Mouse (Mus musculus) heart, postnatal 14 days (tissue): ENCODE results near the gene Dbp. TPM values are rescaled to one million over a fixed set of nuclear protein-coding genes. Genes with fewer than 3 reads are reported as not detected.

Experiments used
- DNase-seq, 2 experiments: peaks; one replicate each; pipeline ENCODE4 v3.0.0; 2021 to 2022
- intact Hi-C: fragments of 180-260 bp; cut with DNase I; formaldehyde crosslinking; loops from one replicate; pipeline ENCODE4 v1.15.1; 2025
- total RNA-seq, 2 experiments: library from RNA; stranded (reverse); gene quantifications; 2 replicates each; pipeline ENCODE4 v1.2.3; 2021

Gene Dbp
- total RNA-seq, 2 experiments from 2014 or later: 24.7 to 27.1 TPM

DNA sequence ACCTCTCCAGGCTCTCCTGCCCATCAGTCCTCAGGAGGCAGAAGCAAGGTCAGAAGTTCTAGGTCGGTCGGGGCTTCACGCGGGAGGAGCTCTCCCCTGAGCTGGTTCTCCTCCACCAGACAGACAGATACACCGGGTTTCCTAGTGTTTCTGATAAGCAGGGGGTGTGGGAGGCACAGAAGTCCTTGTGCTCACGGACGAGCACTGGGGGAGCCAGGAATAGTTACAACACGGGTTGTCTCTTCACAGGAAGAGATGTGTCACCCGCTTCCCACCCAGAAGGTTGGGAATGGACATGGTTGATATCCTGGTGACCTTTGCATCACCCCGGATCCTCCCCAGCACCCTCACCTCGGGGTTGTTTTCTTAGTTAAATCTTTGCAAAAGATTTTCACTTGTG is 15.1 kb upstream of the Dbp start:
- intact Hi-C loops: no loop called here
- no peak for DNase-seq

- intact Hi-C loops: no loop called here
- DNase-seq: no peak
Measured at GRCm38 (mm10) chr7:45692364-45692763, 12.5 kb upstream of the Dbp start.

DNA sequence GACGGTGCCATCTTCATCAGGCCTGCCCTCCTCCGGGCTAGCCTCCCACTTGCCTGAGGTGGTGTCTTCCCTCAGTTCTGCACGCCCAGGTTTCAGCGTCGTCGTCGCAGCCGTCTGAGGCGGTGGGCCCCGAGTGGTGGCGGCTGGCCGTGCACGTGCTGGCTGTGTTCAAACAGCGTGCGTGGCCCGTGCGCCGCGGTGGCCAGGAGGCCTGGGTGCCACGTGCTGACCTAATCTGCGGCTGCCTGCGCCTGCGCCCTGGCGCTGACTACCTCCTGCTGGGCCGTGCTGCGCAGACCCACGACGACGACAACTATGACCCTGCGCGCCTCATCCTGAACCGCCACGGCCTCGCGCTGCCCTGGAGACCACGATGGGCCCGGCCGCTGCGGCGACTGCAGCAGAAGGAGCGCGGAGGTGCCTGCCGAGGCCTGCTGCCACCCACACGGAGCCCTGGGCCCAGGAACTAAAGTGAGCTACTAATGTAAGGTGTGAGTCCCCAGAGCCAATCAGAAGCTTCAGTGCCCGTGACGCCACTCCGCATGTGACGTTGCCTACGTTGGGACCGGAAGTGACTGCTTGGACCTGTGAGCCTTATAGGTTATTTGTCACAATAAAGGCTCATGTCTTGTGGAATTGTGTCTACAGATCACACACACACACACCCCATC is 10.8 kb upstream of the Dbp start, which contains the start of gene Sec1:
Gene Sec1, minus strand, starts transcription at position 482 of the 671 bp plus-strand sequence.
- intact Hi-C loops: no loop called here
- DNase-seq: no peak

- intact Hi-C loops: no loop called here
Measured at GRCm38 (mm10) chr7:45695098-45695497, 9.8 kb upstream of the Dbp start.

DNA sequence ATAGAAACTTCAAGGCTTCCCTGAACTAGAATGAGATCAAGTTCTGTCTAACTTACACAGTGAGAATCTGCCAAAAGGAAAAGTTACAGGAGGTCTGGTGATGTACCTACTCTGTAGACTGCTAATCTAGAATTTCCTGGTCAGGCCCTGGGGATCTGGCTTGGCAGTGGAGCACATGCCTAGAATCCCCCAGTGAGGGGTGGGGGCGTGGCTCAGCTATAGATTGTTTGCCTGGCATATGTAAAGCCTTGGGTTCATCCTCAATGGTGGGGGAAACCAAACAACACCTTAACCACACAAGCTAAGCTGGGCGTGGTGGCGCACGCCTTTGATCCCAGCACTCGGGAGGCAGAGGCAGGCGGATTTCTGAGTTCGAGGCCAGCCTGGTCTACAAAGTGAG is 7.0 kb upstream of the Dbp start:
- intact Hi-C loops: no loop called here
- no peak for DNase-seq

More at GRCm38 (mm10) chr7:45695098-45695497, 9.8 kb upstream of the Dbp start:
- DNase-seq: no peak

- intact Hi-C loops: loop anchor here (5.0 kb wide), 1 partner anchor 237 kb away; no protein-coding TSS in a partner anchor
- DNase-seq: peak in 1 of 2 experiments; percentile 17
Measured at GRCm38 (mm10) chr7:45699523-45700141, 5.3 kb upstream of the Dbp start, which contains the start of gene Car11. Gene Car11, plus strand, starts transcription at chr7:45699843.

GRCm38 (mm10) chr7:45700301-45701015 is 4.4 kb upstream of the Dbp start:
- intact Hi-C loops: loop anchor here (5.0 kb wide), 1 partner anchor 238 kb away; no protein-coding TSS in a partner anchor
- DNase-seq: peak; percentile 71 to 81

DNA sequence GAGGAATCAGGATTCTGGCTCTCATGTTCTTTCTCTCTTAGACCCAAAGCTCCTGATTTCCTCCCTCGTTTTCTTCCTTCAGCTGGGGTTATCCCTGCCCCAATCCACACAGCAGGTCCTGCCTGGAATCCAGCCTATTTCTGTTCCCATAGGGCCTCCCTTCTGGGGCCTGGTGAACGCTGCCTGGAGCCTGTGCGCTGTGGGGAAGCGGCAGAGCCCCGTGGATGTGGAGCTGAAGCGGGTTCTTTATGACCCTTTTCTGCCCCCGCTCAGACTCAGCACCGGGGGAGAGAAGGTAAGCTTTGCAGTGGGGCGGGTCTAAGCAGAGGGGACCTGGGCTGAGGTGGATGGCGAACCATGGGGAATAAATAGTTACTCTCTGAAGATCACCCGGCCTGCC is 3.8 kb upstream of the Dbp start:
- intact Hi-C loops: loop anchor here (5.0 kb wide), 1 partner anchor 239 kb away; no protein-coding TSS in a partner anchor
- DNase-seq: peak; percentile 43 to 58

DNA sequence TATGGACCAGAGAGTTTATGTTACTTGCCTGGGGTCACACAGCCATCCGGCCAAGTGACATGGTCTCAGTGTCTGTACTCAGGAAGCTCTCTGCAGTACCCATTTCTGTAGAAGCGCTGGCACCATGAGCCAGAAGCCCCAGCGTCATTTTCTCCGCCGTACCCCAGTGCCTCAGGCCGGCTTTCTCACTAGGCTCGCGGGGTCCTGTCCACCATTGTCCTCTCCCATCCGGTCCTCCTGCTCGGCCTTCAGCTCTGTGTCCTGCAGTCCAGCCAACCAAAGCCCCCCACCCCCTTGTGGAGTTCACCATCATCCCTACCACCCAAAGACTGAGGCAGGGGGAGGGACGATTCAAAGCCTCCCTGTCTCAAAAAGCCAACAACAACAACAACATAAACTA is 3.3 kb upstream of the Dbp start:
- intact Hi-C loops: loop anchor here (5.0 kb wide), 1 partner anchor 239 kb away; no protein-coding TSS in a partner anchor
- no peak for DNase-seq

GRCm38 (mm10) chr7:45702316-45702715 is 2.6 kb upstream of the Dbp start:
- intact Hi-C loops: loop anchor here (5.0 kb wide), 1 partner anchor 240 kb away; no protein-coding TSS in a partner anchor
- no peak for DNase-seq

- intact Hi-C loops: loop anchor here (5.0 kb wide), 1 partner anchor 241 kb away; no protein-coding TSS in a partner anchor
Measured at GRCm38 (mm10) chr7:45702809-45703520, 1.9 kb upstream of the Dbp start.

DNA sequence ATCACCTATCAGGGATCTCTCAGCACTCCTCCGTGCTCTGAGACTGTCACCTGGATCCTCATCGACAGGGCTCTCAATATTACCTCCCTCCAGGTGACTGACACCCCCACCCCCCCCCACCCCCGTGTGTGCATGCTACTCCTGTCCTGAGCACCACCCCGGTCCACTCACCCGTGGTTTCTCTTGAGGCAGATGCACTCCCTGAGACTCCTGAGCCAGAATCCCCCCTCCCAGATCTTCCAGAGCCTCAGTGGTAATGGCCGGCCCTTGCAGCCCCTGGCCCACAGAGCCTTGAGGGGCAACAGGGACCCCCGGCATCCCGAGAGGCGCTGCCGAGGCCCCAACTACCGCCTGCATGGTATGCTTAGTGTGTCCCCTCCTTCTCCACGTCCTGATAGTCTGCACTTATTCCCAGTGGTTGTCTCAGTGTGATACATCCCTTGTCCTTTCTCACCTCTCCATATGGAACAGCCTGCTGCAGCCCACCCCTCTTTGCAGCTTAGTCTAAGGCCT is 1.3 kb upstream of the Dbp start:
- no peak for DNase-seq
- intact Hi-C loops: loop anchor here (5.0 kb wide), 1 partner anchor 241 kb away; no protein-coding TSS in a partner anchor

More at GRCm38 (mm10) chr7:45702809-45703520, 1.9 kb upstream of the Dbp start:
- DNase-seq: no peak

DNA sequence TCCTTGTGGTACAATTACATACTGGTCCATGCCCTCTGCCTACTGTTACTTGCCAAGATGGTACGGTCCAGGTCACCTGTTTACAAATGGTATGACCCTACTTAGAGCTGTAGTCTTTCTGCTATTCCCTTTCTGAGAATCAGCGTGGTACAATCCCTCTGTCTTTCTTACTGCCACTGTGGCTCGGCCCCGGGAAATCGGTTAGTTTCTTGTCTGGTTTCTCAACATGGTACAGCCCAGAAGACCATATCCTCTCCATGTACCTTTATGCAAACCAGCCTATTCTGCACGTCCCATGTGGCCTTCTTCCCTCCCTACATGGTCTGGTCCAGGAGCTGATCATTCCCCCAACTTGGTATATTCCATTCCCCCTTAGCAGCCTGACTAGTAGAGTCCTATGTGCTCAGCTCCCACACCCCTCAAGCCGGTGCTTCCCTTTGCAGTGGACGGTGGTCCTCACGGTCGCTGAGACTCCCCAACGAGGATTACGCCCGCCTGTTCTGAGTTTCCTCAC is 785 bp upstream of the Dbp start:
- intact Hi-C loops: loop anchor here (5.0 kb wide), 1 partner anchor 242 kb away; no protein-coding TSS in a partner anchor

DNA sequence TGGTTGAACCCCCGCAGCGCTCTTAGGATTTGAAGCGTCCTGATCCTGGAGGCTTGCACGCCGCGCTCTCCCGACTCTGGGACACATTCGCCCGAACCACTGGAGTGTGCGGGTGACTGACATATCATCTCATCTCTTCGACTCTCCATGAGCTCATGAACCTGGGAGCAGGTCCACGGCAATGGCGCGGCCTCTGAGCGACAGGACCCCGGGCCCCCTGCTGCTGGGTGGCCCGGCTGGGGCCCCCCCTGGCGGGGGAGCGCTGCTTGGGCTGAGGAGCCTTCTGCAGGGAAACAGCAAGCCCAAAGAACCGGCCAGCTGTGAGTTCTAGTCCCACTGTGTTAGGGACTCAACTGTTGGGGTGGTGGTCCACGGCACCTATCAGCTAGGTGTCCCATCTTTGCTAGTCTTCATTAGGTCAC is 566 bp downstream of the Dbp start:
- intact Hi-C loops: no loop called here

More for the DNA sequence above, 785 bp upstream of the Dbp start:
- peak; percentile 56 to 67 for DNase-seq

GRCm38 (mm10) chr7:45705873-45706281 is 989 bp downstream of the Dbp start:
- intact Hi-C loops: no loop called here
- peak; percentile 73 to 87 for DNase-seq

More for the DNA sequence above, 566 bp downstream of the Dbp start:
- DNase-seq: peak in 1 of 2 experiments; percentile 57

- intact Hi-C loops: no loop called here
- peak; percentile 93 for DNase-seq
Measured at GRCm38 (mm10) chr7:45706721-45707241, 1.9 kb downstream of the Dbp start.

GRCm38 (mm10) chr7:45707375-45707967 is 2.6 kb downstream of the Dbp start:
- peak; percentile 96 to 99 for DNase-seq
- intact Hi-C loops: no loop called here

GRCm38 (mm10) chr7:45708221-45708761 is 3.4 kb downstream of the Dbp start:
- intact Hi-C loops: no loop called here

GRCm38 (mm10) chr7:45709036-45709435 is 4.1 kb downstream of the Dbp start:
- no peak for DNase-seq
- intact Hi-C loops: no loop called here

More at GRCm38 (mm10) chr7:45708221-45708761, 3.4 kb downstream of the Dbp start:
- DNase-seq: peak; percentile 50 to 61
